8 mouse cellular contexts compared by ENCODE assay signal in the genomic region with DNA sequence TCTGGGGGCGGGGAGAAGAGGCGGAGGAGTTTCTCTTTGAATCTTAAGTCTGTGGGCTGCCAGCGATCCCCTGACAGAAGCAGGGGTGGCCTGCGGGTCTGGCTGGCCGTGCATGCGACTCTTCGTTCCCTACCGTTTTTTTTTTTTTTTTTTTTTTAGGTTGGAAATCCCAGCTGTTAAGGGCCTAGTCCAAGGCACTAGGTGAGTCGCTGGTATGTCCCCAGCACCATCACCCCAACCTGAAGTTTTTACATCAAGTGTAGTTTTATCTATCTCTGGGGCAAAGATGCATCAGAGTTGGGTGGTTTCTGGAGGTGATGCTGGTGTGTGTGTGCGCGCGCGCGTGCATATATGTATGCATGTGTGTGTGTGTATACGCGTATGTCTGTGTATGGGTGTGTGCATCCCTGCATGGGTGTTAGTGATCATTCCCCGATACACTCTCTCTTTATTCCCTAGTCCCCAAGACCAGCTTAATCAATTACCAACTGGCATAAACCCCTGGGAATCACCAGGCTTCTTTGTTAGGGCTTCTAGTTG. TPM values are rescaled to one million over a fixed set of nuclear protein-coding genes. Genes with fewer than 3 reads are reported as not detected.
A peak's percentile ranks its signal among the peaks of the same experiment; 100 is the strongest.
DNase-seq lines count a peak whose midpoint lies in the region; ATAC-seq and TF ChIP-seq lines count a peak whose summit lies in the region.

No protein-coding gene starts in this region.

- intact Hi-C loops in left cerebral cortex, adult 2 months (cut with DNase I) = loop anchor here (5.0 to 10.0 kb wide), 4 partner anchors 156 to 469 kb away; a partner anchor contains a TSS
- intact Hi-C loops in left cerebral cortex, postnatal 14 days (cut with DNase I) = loop anchor here (5.0 kb wide), 2 partner anchors 166 to 1469 kb away; no protein-coding TSS in a partner anchor

- H3ac ChIP-seq in myocyte (ENCODE audit: control insufficient read depth, insufficient read length) = peak overlapping the region; percentile 46

- no peak overlapping the region for H3K9ac ChIP-seq in embryonic facial prominence, embryonic 11.5 days (replicated peaks; ENCODE audit: low read length)
- no peak overlapping the region for H3K9ac ChIP-seq in intestine, embryonic 15.5 days

- peaks cover 11% of the 10 kb centered on the region for H3K4me1 ChIP-seq in embryonic facial prominence, embryonic 11.5 days (ENCODE audit: control insufficient read depth, insufficient read depth, low read length)
- H3K4me1 ChIP-seq in intestine, embryonic 15.5 days (replicated peaks) = peaks cover 41% of the 10 kb centered on the region

- ATAC-seq in embryonic facial prominence, embryonic 11.5 days (replicated peaks; ENCODE audit: insufficient number of reproducible peaks, low FRiP score, low TSS enrichment, low read depth) = no peak
- no peak for ATAC-seq in intestine, embryonic 15.5 days

- WGBS in embryonic facial prominence, embryonic 11.5 days = 5% methylated on average over 17 of the region's 17 CpGs
- WGBS in intestine, embryonic 15.5 days = 14% methylated on average over 17 of the region's 17 CpGs

- H3K9me3 ChIP-seq in embryonic facial prominence, embryonic 11.5 days (replicated peaks; ENCODE audit: control insufficient read depth, low read length) = no peaks in the 10 kb centered on the region
- no peaks in the 10 kb centered on the region for H3K9me3 ChIP-seq in intestine, embryonic 15.5 days

- peak overlapping the region; percentile 98; the same call in 1 of the 2 replicates for H3K27ac ChIP-seq in left cerebral cortex, adult 2 months
- H3K27ac ChIP-seq in embryonic facial prominence, embryonic 11.5 days (replicated peaks; ENCODE audit: low read depth, low read length) = no peak overlapping the region
- no peak overlapping the region for H3K27ac ChIP-seq in intestine, embryonic 15.5 days

- TF ChIP-seq CTCF in left cerebral cortex, adult 2 months (IDR thresholded peaks at IDR 0.05) = no peak

- TF ChIP-seq POLR2A in myocyte (IDR thresholded peaks at IDR 0.05; ENCODE audit: insufficient read length, low read depth) = no peak

- H3K27me3 ChIP-seq in embryonic facial prominence, embryonic 11.5 days (ENCODE audit: control insufficient read depth, insufficient read depth, low read length) = peaks cover 46% of the 10 kb centered on the region
- H3K27me3 ChIP-seq in intestine, embryonic 15.5 days (replicated peaks) = peaks cover 54% of the 10 kb centered on the region
- peaks cover 5% of the 10 kb centered on the region for H3K27me3 ChIP-seq in myocyte (ENCODE audit: control insufficient read depth, insufficient read depth, insufficient read length)

- H3K4me3 ChIP-seq in left cerebral cortex, adult 2 months = peak overlapping the region; percentile 95
- peak overlapping the region; percentile 30 for H3K4me3 ChIP-seq in embryonic facial prominence, embryonic 11.5 days (ENCODE audit: low read depth, low read length)
- H3K4me3 ChIP-seq in intestine, embryonic 15.5 days (replicated peaks) = peak overlapping the region; percentile 58
- peak overlapping the region; percentile 88 for H3K4me3 ChIP-seq in myocyte

- no peaks in the 10 kb centered on the region for H3K79me2 ChIP-seq in myocyte (ENCODE audit: control insufficient read depth, insufficient read depth)

- H3K36me3 ChIP-seq in embryonic facial prominence, embryonic 11.5 days (replicated peaks; ENCODE audit: control insufficient read depth, insufficient read depth, low read depth, low read length) = no peaks in the 10 kb centered on the region
- no peaks in the 10 kb centered on the region for H3K36me3 ChIP-seq in intestine, embryonic 15.5 days
- no peaks in the 10 kb centered on the region for H3K36me3 ChIP-seq in myocyte (ENCODE audit: control insufficient read depth, insufficient read depth)

- DNase-seq in left cerebral cortex, adult 2 months (ENCODE audit: extremely low spot score in 1 of 2, low spot score in 2 of 2) = no peak
- DNase-seq in left cerebral cortex, postnatal 14 days (ENCODE audit: low spot score in 2 of 2) = no peak
- no peak for DNase-seq in embryonic facial prominence, embryonic 11.5 days (ENCODE audit: low spot score)
- no peak for DNase-seq in cerebellum, adult 9-11 months
- DNase-seq in natural killer cell, adult 2 months (ENCODE audit: low spot score in 2 of 2) = no peak
- DNase-seq in c-Kit-positive CD71-positive TER-119-positive erythroid progenitor cells, embryonic 14.5 days (ENCODE audit: low spot score) = no peak

- peak overlapping the region; percentile 91; the same call in 1 of the 2 replicates for H3K4me2 ChIP-seq in embryonic facial prominence, embryonic 11.5 days (ENCODE audit: low read depth, low read length)
- peak overlapping the region; percentile 87 for H3K4me2 ChIP-seq in intestine, embryonic 15.5 days (replicated peaks)
- H3K4me2 ChIP-seq in myocyte (ENCODE audit: low read depth) = peak overlapping the region; percentile 93

TF ChIP-seq in myocyte, 11 proteins besides CTCF, POLR2A, EP300 and RAD21:
- TF ChIP-seq E2F4 (IDR thresholded peaks at IDR 0.05; ENCODE audit: insufficient read depth) = no peak
- no peak for TF ChIP-seq MAX (IDR thresholded peaks at IDR 0.05; ENCODE audit: low read depth)
- no peak for TF ChIP-seq CEBPB (IDR thresholded peaks at IDR 0.05; ENCODE audit: insufficient read depth, poor library complexity, severe bottlenecking)
- no peak for TF ChIP-seq USF1 (IDR thresholded peaks at IDR 0.05; ENCODE audit: low read depth)
- TF ChIP-seq TCF3 (IDR thresholded peaks at IDR 0.05; ENCODE audit: insufficient read length, low read depth) = no peak
- TF ChIP-seq POLR2AphosphoS2 (IDR thresholded peaks at IDR 0.05; ENCODE audit: insufficient read length, low read depth) = no peak
- TF ChIP-seq TCF12 (IDR thresholded peaks at IDR 0.05; ENCODE audit: insufficient read depth, poor library complexity, severe bottlenecking) = no peak
- no peak for TF ChIP-seq REST (IDR thresholded peaks at IDR 0.05; ENCODE audit: insufficient read depth, insufficient read length)
- TF ChIP-seq SRF (IDR thresholded peaks at IDR 0.05; ENCODE audit: control insufficient read depth, insufficient read length, low read depth) = no peak
- TF ChIP-seq MYOG (IDR thresholded peaks at IDR 0.05; ENCODE audit: control insufficient read depth in 1 of 3, insufficient read depth in 1 of 3, insufficient read length in 2 of 3, low read depth in 2 of 3) = no peak
- TF ChIP-seq MYOD1 (IDR thresholded peaks at IDR 0.05; ENCODE audit: control insufficient read depth in 1 of 3, insufficient read length in 2 of 3, low read depth in 2 of 3) = no peak

RNA-seq across cellular contexts. Expression of a gene that starts 1.1 kb away (rescaled TPM):
- 1 to 10 TPM; 4.3 to 5.5 TPM for total RNA-seq in left cerebral cortex, adult 2 months (2021)
- total RNA-seq in left cerebral cortex, postnatal 14 days (2021) = 1 to 10 TPM; 1.3 to 1.6 TPM
- 2.9 and 6.5 TPM in 2 replicates for polyA plus RNA-seq in embryonic facial prominence, embryonic 11.5 days (2014; fragmentation: Nextera tagmentation; extraction: Ambion mirVana)
- polyA plus RNA-seq in intestine, embryonic 15.5 days (2015; fragmentation: Nextera tagmentation; extraction: Ambion mirVana) = 1.5 and 1.8 TPM in 2 replicates
- polyA plus RNA-seq in myocyte (2012; fragmentation: generic; extraction: Trizol) = 1.4 TPM

RNA-seq across cellular contexts. Expression of a gene that starts 28.8 kb away (rescaled TPM):
- 100 to 1,000 TPM; 120 to 125 TPM for total RNA-seq in left cerebral cortex, adult 2 months (2021)
- 100 to 1,000 TPM; 111 to 115 TPM for total RNA-seq in left cerebral cortex, postnatal 14 days (2021)
- polyA plus RNA-seq in embryonic facial prominence, embryonic 11.5 days (2014; fragmentation: Nextera tagmentation; extraction: Ambion mirVana) = 14.7 and 15.4 TPM in 2 replicates
- polyA plus RNA-seq in intestine, embryonic 15.5 days (2015; fragmentation: Nextera tagmentation; extraction: Ambion mirVana) = 19.0 and 19.4 TPM in 2 replicates
- 43.4 TPM for polyA plus RNA-seq in myocyte (2012; fragmentation: generic; extraction: Trizol)

RNA-seq across cellular contexts. Expression of a gene that starts 30.6 kb away (rescaled TPM):
- 1 to 10 TPM; 5.2 to 6.1 TPM for total RNA-seq in left cerebral cortex, adult 2 months (2021)
- 1 to 10 TPM; 3.3 to 3.4 TPM for total RNA-seq in left cerebral cortex, postnatal 14 days (2021)
- 0.21 and 0.41 TPM in 2 replicates for polyA plus RNA-seq in embryonic facial prominence, embryonic 11.5 days (2014; fragmentation: Nextera tagmentation; extraction: Ambion mirVana)
- 0.40 and 0.43 TPM in 2 replicates for polyA plus RNA-seq in intestine, embryonic 15.5 days (2015; fragmentation: Nextera tagmentation; extraction: Ambion mirVana)
- polyA plus RNA-seq in myocyte (2012; fragmentation: generic; extraction: Trizol) = 5.0 TPM

Comparison
In these comparisons a context has a peak if more than half of its experiments do, and no peak if none do; other contexts are left out.
1. H3K4me3 ChIP-seq: peak in every context shown above with its lines; median percentile 95 in left cerebral cortex, adult 2 months; 88 in myocyte; 58 in intestine, embryonic 15.5 days; 30 in embryonic facial prominence, embryonic 11.5 days.